In genomic region chr10:128327610-128328009, GRCm38 (mm10) we compare ENCODE assay signal across 18 mouse cellular contexts. TPM values are rescaled to one million over a fixed set of nuclear protein-coding genes. Genes with fewer than 3 reads are reported as not detected.
DNase-seq lines count a peak whose midpoint lies in the region; ATAC-seq and TF ChIP-seq lines count a peak whose summit lies in the region.
"Had no signal": no experiment of that assay in that cellular context is flagged by ENCODE, and none has a peak within 500 bp of the region (broad histone marks: within the 10 kb centered on the region; RNA-seq: fewer than 3 reads in every experiment).

No protein-coding gene starts in this region.

- no peak overlapping the region for H3K9ac ChIP-seq in forebrain, embryonic 12.5 days
- H3K9ac ChIP-seq: liver, embryonic 15.5 days; midbrain, embryonic 12.5 days had no signal

- WGBS in kidney, adult 2 months: 85% methylated on average over 10 of the region's 10 CpGs
- WGBS in forebrain, embryonic 12.5 days: 87% methylated on average over 10 of the region's 10 CpGs

- H3K27ac ChIP-seq in kidney, adult 2 months (ENCODE audit: insufficient read depth, low read depth, low read length): no peak overlapping the region
- H3K27ac ChIP-seq in forebrain, embryonic 12.5 days: no peak overlapping the region
- H3K27ac ChIP-seq: limb, embryonic 10.5 days; liver, embryonic 15.5 days; midbrain, embryonic 12.5 days had no signal

- peaks cover 2% of the 10 kb centered on the region; the same call in 1 of the 2 replicates for H3K36me3 ChIP-seq in kidney, adult 2 months (ENCODE audit: control insufficient read depth, insufficient read depth, low read length)
- peaks cover 49% of the 10 kb centered on the region for H3K36me3 ChIP-seq in forebrain, embryonic 12.5 days (replicated peaks)

- TF ChIP-seq POLR2A in kidney, adult 2 months (IDR thresholded peaks at IDR 0.05; ENCODE audit: low read depth, low read length): no peak

- H3K4me3 ChIP-seq in kidney, adult 2 months (ENCODE audit: insufficient read depth, low read depth, low read length): no peak overlapping the region
- no peak overlapping the region for H3K4me3 ChIP-seq in forebrain, embryonic 12.5 days (replicated peaks)
- H3K4me3 ChIP-seq: limb, embryonic 10.5 days; liver, embryonic 15.5 days; midbrain, embryonic 12.5 days; myocyte had no signal

- no peak for DNase-seq in kidney, adult 2 months
- no peak for DNase-seq in kidney, adult 8-10 months
- peak; percentile 44 for DNase-seq in 3T3-L1 (ENCODE audit: low read depth, low spot score)
- DNase-seq in A20 (ENCODE audit: low read depth, low spot score): peak; percentile 47
- peak; percentile 57 for DNase-seq in ZHBTc4 (ENCODE audit: low read depth, low spot score)
- no peak for DNase-seq in kidney, postnatal 36 days
- DNase-seq: cerebellum, adult 11 months; heart, adult 18-20 months; spleen, adult 18-20 months; thymus, postnatal 36 days had no signal

- TF ChIP-seq CTCF in kidney, adult 2 months (conservative IDR thresholded peaks at IDR 0.05; ENCODE audit: insufficient read depth, insufficient read length, low read depth, low read length): peak; percentile 35

- no peaks in the 10 kb centered on the region for H3K27me3 ChIP-seq in kidney, adult 2 months (replicated peaks; ENCODE audit: control insufficient read depth, insufficient read depth, low read length)
- H3K27me3 ChIP-seq in forebrain, embryonic 12.5 days: no peaks in the 10 kb centered on the region
- H3K27me3 ChIP-seq: liver, embryonic 15.5 days; midbrain, embryonic 12.5 days had no signal

- no peak overlapping the region for H3K4me2 ChIP-seq in forebrain, embryonic 12.5 days
- H3K4me2 ChIP-seq: liver, embryonic 15.5 days; midbrain, embryonic 12.5 days had no signal

- peaks cover 6% of the 10 kb centered on the region; the same call in 1 of the 2 replicates for H3K4me1 ChIP-seq in kidney, adult 2 months (ENCODE audit: control insufficient read depth, insufficient read depth, low read length)
- peaks cover 16% of the 10 kb centered on the region for H3K4me1 ChIP-seq in forebrain, embryonic 12.5 days

- ATAC-seq in activated CD4-positive, CD25-positive, alpha-beta regulatory T cell, adult 4 months: no peak
- no peak for ATAC-seq in forebrain, embryonic 12.5 days (ENCODE audit: low FRiP score)
- ATAC-seq: hindbrain, embryonic 16.5 days had no signal

- no peaks in the 10 kb centered on the region for H3K9me3 ChIP-seq in forebrain, embryonic 12.5 days
- H3K9me3 ChIP-seq: limb, embryonic 10.5 days; liver, embryonic 15.5 days; midbrain, embryonic 12.5 days had no signal

RNA-seq across cellular contexts. Expression of gene Cnpy2, which starts 5.4 kb away (rescaled TPM):
- polyA plus RNA-seq in kidney, adult 2 months (2012; rRNA removed): 90.8 and 118 TPM in 2 replicates
- 100 to 1,000 TPM in 1 of 2 experiments, 10 to 100 TPM in 1; 96.7 to 115 TPM for polyA plus RNA-seq in activated CD4-positive, CD25-positive, alpha-beta regulatory T cell, adult 4 months (2017; shearing (Covaris generic))
- 200 and 212 TPM in 2 replicates for polyA plus RNA-seq in forebrain, embryonic 12.5 days (2016; fragmentation: Nextera tagmentation; extraction: Ambion mirVana)

RNA-seq across cellular contexts. Expression of gene Cs, which starts 9.9 kb away (rescaled TPM):
- 252 and 273 TPM in 2 replicates for polyA plus RNA-seq in kidney, adult 2 months (2012; rRNA removed)
- 100 to 1,000 TPM; 145 to 149 TPM for polyA plus RNA-seq in activated CD4-positive, CD25-positive, alpha-beta regulatory T cell, adult 4 months (2017; shearing (Covaris generic))
- 221 and 235 TPM in 2 replicates for polyA plus RNA-seq in forebrain, embryonic 12.5 days (2016; fragmentation: Nextera tagmentation; extraction: Ambion mirVana)

RNA-seq across cellular contexts. Expression of gene Pan2, which starts 24.5 kb away (rescaled TPM):
- polyA plus RNA-seq in kidney, adult 2 months (2012; rRNA removed): 18.1 and 21.1 TPM in 2 replicates
- polyA plus RNA-seq in activated CD4-positive, CD25-positive, alpha-beta regulatory T cell, adult 4 months (2017; shearing (Covaris generic)): 10 to 100 TPM; 18.9 to 21.1 TPM
- 40.2 and 42.2 TPM in 2 replicates for polyA plus RNA-seq in forebrain, embryonic 12.5 days (2016; fragmentation: Nextera tagmentation; extraction: Ambion mirVana)

RNA-seq across cellular contexts. Expression of gene Il23a, which starts 29.1 kb away (rescaled TPM):
- 0.05 and 0.10 TPM in 2 replicates for polyA plus RNA-seq in kidney, adult 2 months (2012; rRNA removed)
- polyA plus RNA-seq in activated CD4-positive, CD25-positive, alpha-beta regulatory T cell, adult 4 months (2017; shearing (Covaris generic)): not detected
- polyA plus RNA-seq in forebrain, embryonic 12.5 days (2016; fragmentation: Nextera tagmentation; extraction: Ambion mirVana): not detected in 2 replicates
- polyA plus RNA-seq: forebrain, embryonic 11.5 days; limb, embryonic 10.5 days; liver, embryonic 15.5 days; midbrain, embryonic 12.5 days had no signal

RNA-seq across cellular contexts. Expression of gene Coq10a, which starts 41.2 kb away (rescaled TPM):
- 58.7 and 72.3 TPM in 2 replicates for polyA plus RNA-seq in kidney, adult 2 months (2012; rRNA removed)
- 10 to 100 TPM; 14.3 to 20.3 TPM for polyA plus RNA-seq in activated CD4-positive, CD25-positive, alpha-beta regulatory T cell, adult 4 months (2017; shearing (Covaris generic))
- 24.2 and 25.5 TPM in 2 replicates for polyA plus RNA-seq in forebrain, embryonic 12.5 days (2016; fragmentation: Nextera tagmentation; extraction: Ambion mirVana)

Comparison
In these comparisons a context has a peak if more than half of its experiments do, and no peak if none do; other contexts are left out.
1. DNase-seq: peak in 3T3-L1 (single experiment), A20 (single experiment) and ZHBTc4 (single experiment); none in kidney, adult 2 months (single experiment), kidney, adult 8-10 months (0 of 2) and kidney, postnatal 36 days (0 of 2).